Mouse (Mus musculus): ENCODE results near the gene Sowaha. TPM values are rescaled to one million over a fixed set of nuclear protein-coding genes. Genes with fewer than 3 reads are reported as not detected.

Sowaha gene
- 2.1 TPM for polyA plus RNA-seq (2014; fragmentation: Illumina TruSeq; extraction: RNeasy Lipid Tissue Mini Kit (QIAGEN cat#74804))

GRCm38 (mm10) chr11:53479783-53480301 lies at the start of gene Sowaha, which contains the start of gene Gm9945:
Gene Sowaha, minus strand, starts transcription at chr11:53480274.
Gene Gm9945, plus strand, starts transcription at chr11:53480166.

GRCm38 (mm10) chr11:53519207-53520121 lies 39.4 kb upstream of the Sowaha start, which contains the start of gene Sept8:
Gene Sept8, plus strand, starts transcription at chr11:53519257.

GRCm38 (mm10) chr11:53469968-53470695 lies 9.9 kb downstream of the Sowaha start, which contains the start of gene Gm9837:
Gene Gm9837, minus strand, starts transcription at chr11:53470479.

GRCm38 (mm10) chr11:53456474-53457371 lies 23.4 kb downstream of the Sowaha start, which contains the start of the genes Gm10447 and Shroom1:
Gene Gm10447, minus strand, starts transcription at chr11:53457110.
Gene Shroom1, plus strand, starts transcription at chr11:53457205.

GRCm38 (mm10) chr11:53430670-53431346 lies 49.3 kb downstream of the Sowaha start, which contains the start of the genes Uqcrq and Gdf9:
Gene Uqcrq, minus strand, starts transcription at chr11:53430831.
Gene Gdf9, plus strand, starts transcription at chr11:53431023.

Other genes starting within 250 kb of the Sowaha start
- gene Hspa4, start 179.8 kb downstream of the Sowaha start, polyA plus RNA-seq (2014; fragmentation: Illumina TruSeq; extraction: RNeasy Lipid Tissue Mini Kit (QIAGEN cat#74804)) = 905 TPM
- 66.5 TPM for gene Zcchc10, start 155.6 kb downstream of the Sowaha start, polyA plus RNA-seq (2014; fragmentation: Illumina TruSeq; extraction: RNeasy Lipid Tissue Mini Kit (QIAGEN cat#74804))
- gene Aff4, start 129.4 kb downstream of the Sowaha start, polyA plus RNA-seq (2014; fragmentation: Illumina TruSeq; extraction: RNeasy Lipid Tissue Mini Kit (QIAGEN cat#74804)) = 457 TPM
- gene Leap2, start 57.1 kb downstream of the Sowaha start, polyA plus RNA-seq (2014; fragmentation: Illumina TruSeq; extraction: RNeasy Lipid Tissue Mini Kit (QIAGEN cat#74804)) = not detected
- 15.5 TPM for gene Uqcrq, start 49.4 kb downstream of the Sowaha start, polyA plus RNA-seq (2014; fragmentation: Illumina TruSeq; extraction: RNeasy Lipid Tissue Mini Kit (QIAGEN cat#74804))
- 29.0 TPM for gene Gdf9, start 49.3 kb downstream of the Sowaha start, polyA plus RNA-seq (2014; fragmentation: Illumina TruSeq; extraction: RNeasy Lipid Tissue Mini Kit (QIAGEN cat#74804))
- not detected for gene Gm10447, start 23.2 kb downstream of the Sowaha start, polyA plus RNA-seq (2014; fragmentation: Illumina TruSeq; extraction: RNeasy Lipid Tissue Mini Kit (QIAGEN cat#74804))
- 0.26 TPM for gene Shroom1, start 23.1 kb downstream of the Sowaha start, polyA plus RNA-seq (2014; fragmentation: Illumina TruSeq; extraction: RNeasy Lipid Tissue Mini Kit (QIAGEN cat#74804))
- gene Gm9837, start 9.8 kb downstream of the Sowaha start, polyA plus RNA-seq (2014; fragmentation: Illumina TruSeq; extraction: RNeasy Lipid Tissue Mini Kit (QIAGEN cat#74804)) = not detected
- gene Gm9945, start 108 bp downstream of the Sowaha start, polyA plus RNA-seq (2014; fragmentation: Illumina TruSeq; extraction: RNeasy Lipid Tissue Mini Kit (QIAGEN cat#74804)) = not detected
- 29.7 TPM for gene Sept8, start 39.0 kb upstream of the Sowaha start, polyA plus RNA-seq (2014; fragmentation: Illumina TruSeq; extraction: RNeasy Lipid Tissue Mini Kit (QIAGEN cat#74804))
- 44.1 TPM for gene Kif3a, start 87.1 kb upstream of the Sowaha start, polyA plus RNA-seq (2014; fragmentation: Illumina TruSeq; extraction: RNeasy Lipid Tissue Mini Kit (QIAGEN cat#74804))
- not detected for gene Il4, start 138.4 kb upstream of the Sowaha start, polyA plus RNA-seq (2014; fragmentation: Illumina TruSeq; extraction: RNeasy Lipid Tissue Mini Kit (QIAGEN cat#74804))
- not detected for gene Il13, start 154.4 kb upstream of the Sowaha start, polyA plus RNA-seq (2014; fragmentation: Illumina TruSeq; extraction: RNeasy Lipid Tissue Mini Kit (QIAGEN cat#74804))
- gene Rad50, start 227.0 kb upstream of the Sowaha start, polyA plus RNA-seq (2014; fragmentation: Illumina TruSeq; extraction: RNeasy Lipid Tissue Mini Kit (QIAGEN cat#74804)) = 71.6 TPM
- gene Il5, start 240.5 kb upstream of the Sowaha start, polyA plus RNA-seq (2014; fragmentation: Illumina TruSeq; extraction: RNeasy Lipid Tissue Mini Kit (QIAGEN cat#74804)) = not detected